Mouse (Mus musculus) olfactory bulb, adult 2 months (tissue): ENCODE results near the gene March2. TPM values are rescaled to one million over a fixed set of nuclear protein-coding genes. Genes with fewer than 3 reads are reported as not detected.

Experiments
- H3K27ac ChIP-seq: fragments of 200-500 bp; 2 replicates; pipeline ENCODE4 v1.5.1; 2012; ENCODE audit warnings: low read depth, low read length; ENCODE audit not compliant: insufficient read depth
- H3K4me1 ChIP-seq: fragments of 200-500 bp; 2 replicates; pipeline ENCODE4 v1.6.1; 2012; ENCODE audit warnings: low read length; ENCODE audit not compliant: control insufficient read depth, insufficient read depth
- H3K4me3 ChIP-seq: fragments of 200-500 bp; 2 replicates; pipeline ENCODE4 v1.5.1; 2012; ENCODE audit warnings: mild to moderate bottlenecking, low read depth, low read length, moderate library complexity; ENCODE audit not compliant: insufficient read depth
- CTCF ChIP-seq: fragments of 200-500 bp; IDR thresholded peaks from 2 replicates; pipeline ENCODE4 v1.5.1; 2012; ENCODE audit warnings: low read depth, mild to moderate bottlenecking, low read length, moderate library complexity; ENCODE audit not compliant: insufficient read depth
- POLR2A ChIP-seq: fragments of 200-500 bp; IDR thresholded peaks from 2 replicates; pipeline ENCODE4 v1.6.1; 2012; ENCODE audit warnings: mild to moderate bottlenecking, low read depth, low read length, moderate library complexity; ENCODE audit not compliant: insufficient read depth
- WGBS: fragments of 180-500 bp; shearing (Covaris S2); methylation state at CpG from one replicate; pipeline ENCODE4 v1.1.7; 2018; 5-methylcytosine and 5-hydroxymethylcytosine counted together
- polyA plus RNA-seq: library from polyadenylated mRNA; stranded (reverse); fragments of >200 nt; gene quantifications from 2 replicates; pipeline ENCODE4 v1.2.4, GENCODE M21; 2012; ENCODE audit warnings: low replicate concordance; ENCODE audit not compliant: missing spikeins, insufficient read depth, insufficient read length

March2 gene
- polyA plus RNA-seq, 1 experiment = not detected

- Histone ChIP-seq H3K27ac (no peak overlapping the region), H3K4me3 (no peak overlapping the region), H3K4me1 (no peaks in the 10 kb centered on the region)
- TF ChIP-seq CTCF (no peak), POLR2A (no peak)
- 97% methylated on average over 34 of the region's 34 CpGs for WGBS
These were observed 68.5 kb downstream of the March2 start for GRCm38 (mm10) chr17:33649781-33650475.

GRCm38 (mm10) chr17:33645073-33645472, 73.4 kb downstream of the March2 start:
- no peak overlapping the region for H3K27ac ChIP-seq
- TF ChIP-seq POLR2A (no peak), CTCF (no peak)
- WGBS = 81% methylated on average over 8 of the region's 8 CpGs
- no peaks in the 10 kb centered on the region; the same call in 1 of the 2 replicates for H3K4me1 ChIP-seq
- no peak overlapping the region for H3K4me3 ChIP-seq

- Histone ChIP-seq H3K4me1 (no peaks in the 10 kb centered on the region; the same call in 1 of the 2 replicates), H3K4me3 (no peak overlapping the region), H3K27ac (no peak overlapping the region)
- no peak for TF ChIP-seq POLR2A
- TF ChIP-seq CTCF = no peak
- 94% methylated on average over 4 of the region's 4 CpGs for WGBS
These were observed 74.4 kb downstream of the March2 start for GRCm38 (mm10) chr17:33644068-33644467.

- Histone ChIP-seq H3K4me3 (no peak overlapping the region), H3K4me1 (no peaks in the 10 kb centered on the region; the same call in 1 of the 2 replicates), H3K27ac (no peak overlapping the region)
- TF ChIP-seq CTCF (no peak), POLR2A (no peak)
- WGBS = 75% methylated on average over 6 of the region's 6 CpGs
These were observed 78.7 kb downstream of the March2 start for GRCm38 (mm10) chr17:33639743-33640142.

- 81% methylated on average over 4 of the region's 4 CpGs for WGBS
- Histone ChIP-seq H3K4me3 (no peak within 1 kb of the TSS), H3K27ac (no peak within 1 kb of the TSS), H3K4me1 (no peaks in the 10 kb centered on the region; the same call in 1 of the 2 replicates)
- TF ChIP-seq POLR2A (no peak), CTCF (no peak)
These were observed 80.8 kb downstream of the March2 start, which contains the start of gene Pram1 for GRCm38 (mm10) chr17:33637516-33638276. Pram1 (plus strand) TSS chr17:33638056.

GRCm38 (mm10) chr17:33637038-33637437, 81.4 kb downstream of the March2 start:
- 34% methylated on average over 2 of the region's 2 CpGs for WGBS
- TF ChIP-seq CTCF (no peak), POLR2A (no peak)
- peaks cover under 1% of the 10 kb centered on the region for H3K4me1 ChIP-seq
- no peak overlapping the region for H3K27ac ChIP-seq
- no peak overlapping the region for H3K4me3 ChIP-seq

Other genes with a start within 250 kb of the March2 start
- not detected in 2 replicates for gene Adamts10, start 194.5 kb downstream of the March2 start, polyA plus RNA-seq
- not detected in 2 replicates for gene Myo1f, start 163.0 kb downstream of the March2 start, polyA plus RNA-seq
- gene Zfp414, start 89.6 kb downstream of the March2 start, polyA plus RNA-seq = not detected in 2 replicates
- not detected in 2 replicates for gene Pram1, start 80.6 kb downstream of the March2 start, polyA plus RNA-seq
- gene Hnrnpm, start 31.8 kb downstream of the March2 start, polyA plus RNA-seq = 317 TPM in 1 of 2 replicates, not detected in the other
- 744 TPM in 1 of 2 replicates, not detected in the other for gene Rab11b, start 41.9 kb upstream of the March2 start, polyA plus RNA-seq
- not detected in 2 replicates for gene Angptl4, start 63.2 kb upstream of the March2 start, polyA plus RNA-seq
- gene Kank3, start 91.8 kb upstream of the March2 start, polyA plus RNA-seq = not detected in 2 replicates
- not detected in 2 replicates for gene Rps28, start 105.9 kb upstream of the March2 start, polyA plus RNA-seq
- 751 TPM in 1 of 2 replicates, not detected in the other for gene Ndufa7, start 105.9 kb upstream of the March2 start, polyA plus RNA-seq
- not detected in 2 replicates for gene Cd320, start 124.4 kb upstream of the March2 start, polyA plus RNA-seq
- gene Gm7029, start 155.2 kb upstream of the March2 start, polyA plus RNA-seq = not detected in 2 replicates
- gene Kifc1, start 172.0 kb upstream of the March2 start, polyA plus RNA-seq = not detected in 2 replicates
- not detected in 2 replicates for gene Platr17, start 186.5 kb upstream of the March2 start, polyA plus RNA-seq
- not detected in 2 replicates for gene Daxx, start 190.7 kb upstream of the March2 start, polyA plus RNA-seq
- gene Tapbp, start 197.2 kb upstream of the March2 start, polyA plus RNA-seq = 118 TPM in 1 of 2 replicates, not detected in the other
- not detected in 2 replicates for gene Zbtb22, start 197.2 kb upstream of the March2 start, polyA plus RNA-seq
- 671 TPM in 1 of 2 replicates, not detected in the other for gene Rgl2, start 210.9 kb upstream of the March2 start, polyA plus RNA-seq
- gene Pfdn6, start 221.7 kb upstream of the March2 start, polyA plus RNA-seq = not detected in 2 replicates
- not detected in 2 replicates for gene Wdr46, start 222.0 kb upstream of the March2 start, polyA plus RNA-seq
- not detected in 2 replicates for gene B3galt4, start 232.8 kb upstream of the March2 start, polyA plus RNA-seq
- not detected in 2 replicates for gene Vps52, start 237.1 kb upstream of the March2 start, polyA plus RNA-seq
- 1,298 TPM in 1 of 2 replicates, not detected in the other for gene Rps18, start 237.3 kb upstream of the March2 start, polyA plus RNA-seq